Mouse (Mus musculus) T-helper 17 cell (primary cell): ENCODE results near the gene Erf.

Source experiments
- in situ Hi-C, 2 experiments: fragments of 300-600 bp; cut with MboI, MseI; formaldehyde crosslinking; loops; 1 replicate in 1 of 2; 2 replicates in 1 of 2; pipeline ENCODE4 v1.15.1; 2025; ENCODE audit warnings: high pct_unique_total_duplicates in 2 of 2

Gene Erf

GRCm38 (mm10) chr7:25246759-25247137, 3.8 kb downstream of the Erf start:
- in situ Hi-C loops: no loop called here

GRCm38 (mm10) chr7:25246079-25246758, 4.3 kb downstream of the Erf start:
- in situ Hi-C loops: no loop called here

- in situ Hi-C loops: no loop called here
These were observed 5.8 kb downstream of the Erf start for GRCm38 (mm10) chr7:25244562-25245369.

GRCm38 (mm10) chr7:25243361-25243760, 7.2 kb downstream of the Erf start:
- in situ Hi-C loops: no loop called here

- in situ Hi-C loops: no loop called here
These were observed 9.5 kb downstream of the Erf start for GRCm38 (mm10) chr7:25241062-25241461.

GRCm38 (mm10) chr7:25240631-25241030, 9.9 kb downstream of the Erf start:
- in situ Hi-C loops: no loop called here

GRCm38 (mm10) chr7:25238829-25239623, 11.5 kb downstream of the Erf start:
- in situ Hi-C loops: no loop called here

- in situ Hi-C loops: no loop called here
These were observed 12.4 kb downstream of the Erf start for GRCm38 (mm10) chr7:25238015-25238706.

GRCm38 (mm10) chr7:25237249-25238014, 13.1 kb downstream of the Erf start, which contains the start of gene Gsk3a:
Gene Gsk3a (minus strand): TSS chr7:25237851.
- in situ Hi-C loops: no loop called here

GRCm38 (mm10) chr7:25235526-25235925, 15.0 kb downstream of the Erf start:
- in situ Hi-C loops: no loop called here

GRCm38 (mm10) chr7:25233061-25233460, 17.5 kb downstream of the Erf start:
- in situ Hi-C loops: no loop called here

GRCm38 (mm10) chr7:25232101-25232648, 18.4 kb downstream of the Erf start:
- in situ Hi-C loops: no loop called here

- in situ Hi-C loops: no loop called here
These were observed 19.8 kb downstream of the Erf start for GRCm38 (mm10) chr7:25230690-25231285.

- in situ Hi-C loops: loop anchor here (10.0 kb wide), 2 partner anchors 47 to 57 kb away; no protein-coding TSS in a partner anchor
These were observed 22.8 kb downstream of the Erf start for GRCm38 (mm10) chr7:25227523-25228300.

GRCm38 (mm10) chr7:25222275-25222967, 28.1 kb downstream of the Erf start:
- in situ Hi-C loops: loop anchor here (10.0 kb wide), 2 partner anchors 52 to 62 kb away; no protein-coding TSS in a partner anchor

GRCm38 (mm10) chr7:25221102-25221883, 29.3 kb downstream of the Erf start, which contains the start of gene Zfp526:
Gene Zfp526 (plus strand): TSS chr7:25221425.
- in situ Hi-C loops: loop anchor here (10.0 kb wide), 2 partner anchors 54 to 64 kb away; no protein-coding TSS in a partner anchor

GRCm38 (mm10) chr7:25220457-25221101, 30.0 kb downstream of the Erf start, which contains the start of gene Dedd2:
Gene Dedd2 (minus strand): TSS chr7:25220615.
- in situ Hi-C loops: loop anchor here (10.0 kb wide), 2 partner anchors 54 to 64 kb away; no protein-coding TSS in a partner anchor
